Mouse (Mus musculus) CH12.LX (cell line): ENCODE data around the gene Ski. TPM values are rescaled to one million over a fixed set of nuclear protein-coding genes. Genes with fewer than 3 reads are reported as not detected.

Source experiments
- DNase-seq: peaks from one replicate; pipeline ENCODE4 v3.0.0-alpha.2; 2013; ENCODE audit errors: extremely low read depth
- H3K27ac ChIP-seq: 2 replicates; pipeline ENCODE4 v1.5.1; 2012; ENCODE audit warnings: low read depth, mild to moderate bottlenecking, control low read depth, moderate library complexity; ENCODE audit not compliant: insufficient read depth
- H3K27me3 ChIP-seq: replicated peaks from 2 replicates; pipeline ENCODE3; 2012; ENCODE audit warnings: inconsistent platforms
- H3K36me3 ChIP-seq, 2 experiments: replicated peaks in 1 of 2; 2 replicates each; pipeline versions ENCODE3 to v1.6.1; 2012; ENCODE audit warnings: inconsistent platforms in 1 of 2, low read length in 1 of 2, mild to moderate bottlenecking in 1 of 2, mixed read lengths in 1 of 2, moderate library complexity in 1 of 2; ENCODE audit not compliant: control insufficient read depth in 1 of 2, insufficient read depth in 1 of 2
- H3K4me1 ChIP-seq, 2 experiments: 2 replicates each; pipeline ENCODE4 v1.6.1; 2012; ENCODE audit warnings: inconsistent platforms in 1 of 2, moderate library complexity in 1 of 2; ENCODE audit not compliant: insufficient read depth in 2 of 2, control insufficient read depth in 1 of 2
- H3K4me2 ChIP-seq: 2 replicates; pipeline ENCODE4 v1.6.1; 2012; ENCODE audit warnings: low read depth, mild to moderate bottlenecking, control low read depth; ENCODE audit not compliant: poor library complexity, insufficient read depth, severe bottlenecking
- H3K4me3 ChIP-seq, 3 experiments: fragments of 150-350 bp in 1 of 3; sonication (generic) in 1 of 3; replicated peaks in 1 of 3; 2 replicates each; pipeline versions ENCODE3 to v1.5.1; 2011 to 2012; ENCODE audit warnings: low read depth in 2 of 3, low read length in 2 of 3, mild to moderate bottlenecking in 2 of 3, moderate library complexity in 2 of 3, control low read depth in 1 of 3, improper control_type of control experiment in 1 of 3, inconsistent platforms in 1 of 3, mixed read lengths in 1 of 3; ENCODE audit not compliant: poor library complexity in 1 of 3
- H3K79me2 ChIP-seq: replicated peaks from 2 replicates; pipeline ENCODE4 v1.6.1; 2012; ENCODE audit warnings: mild to moderate bottlenecking, moderate library complexity; ENCODE audit not compliant: control insufficient read depth, poor library complexity, insufficient read depth, severe bottlenecking; ENCODE audit errors: extremely low read depth
- H3K9ac ChIP-seq: 2 replicates; pipeline ENCODE4 v1.6.1; 2012; ENCODE audit warnings: low read depth, mild to moderate bottlenecking, control low read depth, moderate library complexity; ENCODE audit not compliant: insufficient read depth
- H3K9me3 ChIP-seq: replicated peaks from 2 replicates; pipeline ENCODE3; 2012; ENCODE audit warnings: low read length, inconsistent platforms, mixed read lengths
- CHD1 ChIP-seq: IDR thresholded peaks from 2 replicates; pipeline ENCODE4 v1.6.1; 2012; ENCODE audit warnings: low read depth, low read length, improper control_type of control experiment, inconsistent platforms
- ELF1 ChIP-seq: IDR thresholded peaks from 2 replicates; pipeline ENCODE4 v1.6.1; 2014; ENCODE audit warnings: low read depth, mild to moderate bottlenecking, inconsistent platforms, low read length, improper control_type of control experiment
- HCFC1 ChIP-seq: IDR thresholded peaks from 2 replicates; pipeline ENCODE4 v1.6.1; 2012; ENCODE audit warnings: low read depth, mild to moderate bottlenecking, inconsistent platforms, low read length, improper control_type of control experiment
- JUND ChIP-seq: conservative IDR thresholded peaks from 2 replicates; pipeline ENCODE4 v1.6.1; 2011; ENCODE audit warnings: low read depth, low read length, improper control_type of control experiment
- MAFK ChIP-seq: IDR thresholded peaks from 2 replicates; pipeline ENCODE4 v1.6.1; 2011; ENCODE audit warnings: low read length, improper control_type of control experiment; ENCODE audit not compliant: insufficient replicate concordance
- MAX ChIP-seq: IDR thresholded peaks from 2 replicates; pipeline ENCODE4 v1.6.1; 2011; ENCODE audit warnings: low read length, improper control_type of control experiment
- MAZ ChIP-seq: IDR thresholded peaks from 2 replicates; pipeline ENCODE4 v1.6.1; 2012; ENCODE audit warnings: low read depth, mild to moderate bottlenecking, inconsistent platforms, low read length, improper control_type of control experiment, moderate library complexity
- MXI1 ChIP-seq: IDR thresholded peaks from 2 replicates; pipeline ENCODE4 v1.6.1; 2011; ENCODE audit warnings: mild to moderate bottlenecking, low read depth, low read length, improper control_type of control experiment
- MYC ChIP-seq: IDR thresholded peaks from 2 replicates; pipeline ENCODE4 v1.6.1; 2011; ENCODE audit warnings: low read depth, mild to moderate bottlenecking, improper control_type of control experiment, low read length
- POLR2A ChIP-seq: IDR thresholded peaks from 2 replicates; pipeline ENCODE4 v1.6.1; 2011; ENCODE audit warnings: low read depth, mild to moderate bottlenecking, improper control_type of control experiment, low read length
- RCOR1 ChIP-seq: conservative IDR thresholded peaks from 2 replicates; pipeline ENCODE4 v1.6.1; 2012; ENCODE audit warnings: low read depth, mild to moderate bottlenecking, inconsistent platforms, low read length, improper control_type of control experiment
- SMC3 ChIP-seq: IDR thresholded peaks from 2 replicates; pipeline ENCODE4 v1.6.1; 2011; ENCODE audit warnings: low read depth, low read length, improper control_type of control experiment
- TCF12 ChIP-seq: IDR thresholded peaks from 2 replicates; pipeline ENCODE4 v1.6.1; 2014; ENCODE audit warnings: low read depth, mild to moderate bottlenecking, inconsistent platforms, low read length, improper control_type of control experiment
- USF1 ChIP-seq: IDR thresholded peaks from 2 replicates; pipeline ENCODE4 v1.6.1; 2014; ENCODE audit warnings: low read depth, mild to moderate bottlenecking, inconsistent platforms, low read length, improper control_type of control experiment
- ZKSCAN1 ChIP-seq: IDR thresholded peaks from 2 replicates; pipeline ENCODE4 v1.6.1; 2012; ENCODE audit warnings: low read depth, inconsistent platforms, low read length, improper control_type of control experiment, borderline replicate concordance
- ZMIZ1 ChIP-seq: IDR thresholded peaks from 2 replicates; pipeline ENCODE4 v1.6.1; 2012; ENCODE audit warnings: low read depth, mild to moderate bottlenecking, inconsistent platforms, low read length, improper control_type of control experiment
- ZNF384 ChIP-seq: IDR thresholded peaks from 2 replicates; pipeline ENCODE4 v1.6.1; 2012; ENCODE audit warnings: low read depth, low read length, improper control_type of control experiment, inconsistent platforms
- dilution Hi-C: fragments of 300-500 bp; cut with MboI; formaldehyde crosslinking; loops from 2 replicates; pipeline ENCODE4 v1.14.3; 2020; ENCODE audit warnings: low sequenced_read_pairs; ENCODE audit not compliant: extremely low pct_unique_long_range_greater_than_20kb, extremely low pct_ligation_motif_present
- in situ Hi-C: fragments of 300-500 bp; cut with MboI; formaldehyde crosslinking; loops from 3 replicates; pipeline ENCODE4 v1.14.3; 2019; ENCODE audit warnings: low sequenced_read_pairs, low pct_ligation_motif_present, low pct_unique_long_range_greater_than_20kb, mixed read lengths
- polyA plus RNA-seq: library from polyadenylated mRNA; unstranded; fragments of >175 nt; gene quantifications from 2 replicates; pipeline ENCODE4 v1.2.1, GENCODE M21; 2012; ENCODE audit warnings: low read depth; ENCODE audit not compliant: insufficient read length
- total RNA-seq, 2 experiments: library from RNA; depleted of rRNA; stranded (reverse); fragments of 300-350 nt in 1 of 2; fragments of >200 nt in 1 of 2; gene quantifications; 2 replicates each; pipeline ENCODE4 v1.2.3; 2012 to 2014

Ski gene
- total and polyA plus RNA-seq, 3 experiments: 4.1 to 17.9 (median 10.1) TPM

GRCm38 (mm10) chr4:155140150-155140549 lies 82.2 kb downstream of the Ski start:
- Histone ChIP-seq H3K4me3 (no peak overlapping the region), H3K79me2 (no peaks in the 10 kb centered on the region), H3K36me3 (peaks cover 0 to 5% of the 10 kb centered on the region in 2 experiments), H3K4me1 (peaks cover 16 to 18% of the 10 kb centered on the region in 2 experiments), H3K27me3 (no peaks in the 10 kb centered on the region), H3K9ac (no peak overlapping the region), H3K27ac (no peak overlapping the region), H3K4me2 (no peak overlapping the region), H3K9me3 (no peaks in the 10 kb centered on the region)
- dilution Hi-C loops (no loop called here), in situ Hi-C loops (no loop called here)
- no peak for DNase-seq
- TF ChIP-seq MAZ: no peak
- no peak for TF ChIP-seq MYC
- TF ChIP-seq MAX: no peak
- TF ChIP-seq MAFK: no peak
- TF ChIP-seq ZNF384: no peak
- no peak for TF ChIP-seq TCF12
- no peak for TF ChIP-seq USF1

GRCm38 (mm10) chr4:155139281-155140045 lies 82.9 kb downstream of the Ski start:
- H3K36me3 ChIP-seq: peaks cover 0 to 8% of the 10 kb centered on the region in 2 experiments
- no peak overlapping the region for H3K4me2 ChIP-seq
- no peaks in the 10 kb centered on the region for H3K9me3 ChIP-seq
- H3K27ac ChIP-seq: no peak overlapping the region
- in situ Hi-C loops: no loop called here
- H3K79me2 ChIP-seq: no peaks in the 10 kb centered on the region
- H3K27me3 ChIP-seq: no peaks in the 10 kb centered on the region
- dilution Hi-C loops: no loop called here
- no peak for TF ChIP-seq MAFK
- no peak for TF ChIP-seq CHD1
- TF ChIP-seq ZMIZ1: no peak
- TF ChIP-seq JUND: no peak
- TF ChIP-seq HCFC1: no peak
- no peak for TF ChIP-seq POLR2A
- no peak for TF ChIP-seq MXI1
- no peak for TF ChIP-seq ELF1
- no peak for TF ChIP-seq SMC3
- no peak for TF ChIP-seq RCOR1
- no peak for TF ChIP-seq ZKSCAN1
- no peak overlapping the region for H3K4me3 ChIP-seq
- H3K4me1 ChIP-seq: peaks cover 16 to 18% of the 10 kb centered on the region in 2 experiments
- DNase-seq: no peak
- no peak overlapping the region for H3K9ac ChIP-seq
